11 mouse cellular contexts compared by ENCODE assay signal in the genomic region with DNA sequence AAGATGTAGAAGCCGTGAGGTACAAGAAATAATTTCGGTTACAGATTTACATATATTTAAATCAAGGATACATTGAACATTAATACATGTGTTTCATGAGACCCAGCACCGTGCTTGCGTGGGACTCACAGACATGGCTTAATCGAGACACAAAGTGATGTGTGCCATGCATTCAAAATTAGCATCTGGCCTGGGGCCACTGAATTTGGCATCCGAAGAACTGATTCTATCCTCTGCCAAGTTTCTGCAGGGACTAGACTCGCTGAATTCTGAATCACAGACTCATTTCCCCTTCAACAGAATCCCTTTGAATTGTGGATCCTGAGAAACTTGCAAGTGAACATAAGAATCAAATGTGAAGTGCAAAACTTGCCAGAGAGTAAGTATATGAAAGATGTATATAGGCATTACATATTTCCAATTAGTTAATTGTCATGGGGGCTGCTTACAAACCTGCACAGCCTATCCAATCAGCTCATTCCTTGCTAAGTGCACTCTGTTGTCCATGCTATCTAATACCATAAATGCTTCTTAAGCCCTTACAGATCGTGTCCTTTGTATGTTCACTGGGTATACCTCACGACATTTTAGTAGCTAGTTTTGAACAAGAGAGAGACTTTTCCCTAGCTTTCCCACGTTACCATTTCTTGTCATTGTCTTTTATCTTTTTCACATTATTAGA.
DNase-seq lines count a peak whose midpoint lies in the region; ATAC-seq and TF ChIP-seq lines count a peak whose summit lies in the region.
"Had no signal": no experiment of that assay in that cellular context is flagged by ENCODE, and none has a peak within 500 bp of the region (broad histone marks: within the 10 kb centered on the region; RNA-seq: fewer than 3 reads in every experiment).

No protein-coding gene starts in this region.

- no peak for TF ChIP-seq POLR2A in lung, adult 2 months (IDR thresholded peaks at IDR 0.05; ENCODE audit: borderline replicate concordance, extremely low read depth, low read depth, low read length)

- no peak overlapping the region for H3K27ac ChIP-seq in hindbrain, embryonic 16.5 days (ENCODE audit: low read depth, low read length)
- H3K27ac ChIP-seq in stomach, postnatal 0 days (replicated peaks) = no peak overlapping the region
- H3K27ac ChIP-seq: liver, embryonic 14.5 days; stomach, embryonic 15.5 days had no signal

- no peaks in the 10 kb centered on the region for H3K4me1 ChIP-seq in hindbrain, embryonic 16.5 days (ENCODE audit: control insufficient read depth, insufficient read depth, low read depth, low read length)
- H3K4me1 ChIP-seq in lung, adult 2 months (ENCODE audit: control insufficient read depth, insufficient read depth, low read length) = no peaks in the 10 kb centered on the region
- no peaks in the 10 kb centered on the region for H3K4me1 ChIP-seq in stomach, postnatal 0 days (replicated peaks; ENCODE audit: control insufficient read depth, insufficient read depth)
- H3K4me1 ChIP-seq: stomach, embryonic 15.5 days had no signal

- ATAC-seq in hindbrain, embryonic 16.5 days = peak; percentile 90
- no peak for ATAC-seq in stomach, postnatal 0 days (ENCODE audit: low FRiP score, low TSS enrichment)

- no peak for TF ChIP-seq EP300 in stomach, postnatal 0 days (optimal IDR thresholded peaks at IDR 0.05)

- no peaks in the 10 kb centered on the region for H3K36me3 ChIP-seq in hindbrain, embryonic 16.5 days (ENCODE audit: control insufficient read depth, insufficient read depth, low read length)
- H3K36me3 ChIP-seq in stomach, postnatal 0 days (ENCODE audit: control insufficient read depth, insufficient read depth, low read length) = no peaks in the 10 kb centered on the region
- H3K36me3 ChIP-seq: stomach, embryonic 15.5 days had no signal

- intact Hi-C loops in left cerebral cortex, postnatal 36 days (cut with DNase I) = no loop called here

- no peak for TF ChIP-seq CTCF in lung, adult 2 months (IDR thresholded peaks at IDR 0.05; ENCODE audit: insufficient read depth, low read length)
- no peak for TF ChIP-seq CTCF in stomach, postnatal 0 days (IDR thresholded peaks at IDR 0.05; ENCODE audit: low read depth)

- H3K9me3 ChIP-seq in hindbrain, embryonic 16.5 days (ENCODE audit: control insufficient read depth, low read length) = no peaks in the 10 kb centered on the region
- no peaks in the 10 kb centered on the region for H3K9me3 ChIP-seq in stomach, postnatal 0 days (ENCODE audit: control insufficient read depth, low read length)
- H3K9me3 ChIP-seq: stomach, embryonic 15.5 days had no signal

- DNase-seq in Muller cell, postnatal 12 days (ENCODE audit: inconsistent ontology term) = peak; percentile 86
- peak; percentile 11 for DNase-seq in cerebellum, adult 9-10 months
- peak; percentile 43 to 55 for DNase-seq in left cerebral cortex, postnatal 36 days (ENCODE audit: low spot score in 2 of 2)
- DNase-seq in lung, adult 2 months = no peak
- no peak for DNase-seq in stomach, postnatal 0 days (ENCODE audit: low spot score)
- no peak for DNase-seq in kidney, postnatal 36 days
- DNase-seq in adrenal gland, postnatal 4 days (ENCODE audit: low spot score in 2 of 2) = no peak
- DNase-seq: adrenal gland, postnatal 36 days had no signal

- 47% methylated on average over 10 of the region's 10 CpGs for WGBS in hindbrain, embryonic 16.5 days
- 74% methylated on average over 10 of the region's 10 CpGs for WGBS in lung, adult 2 months
- WGBS in stomach, postnatal 0 days = 77% methylated on average over 10 of the region's 10 CpGs

- H3K9ac ChIP-seq in hindbrain, embryonic 16.5 days (ENCODE audit: low read depth, low read length) = no peak overlapping the region
- H3K9ac ChIP-seq in stomach, postnatal 0 days (ENCODE audit: low read length) = no peak overlapping the region
- H3K9ac ChIP-seq: liver, embryonic 14.5 days; stomach, embryonic 15.5 days had no signal

- no peak overlapping the region for H3K4me3 ChIP-seq in hindbrain, embryonic 16.5 days (ENCODE audit: low read length)
- H3K4me3 ChIP-seq in lung, adult 2 months (replicated peaks; ENCODE audit: extremely low read depth, low read depth, low read length) = no peak overlapping the region
- H3K4me3 ChIP-seq in stomach, postnatal 0 days (ENCODE audit: low read depth, low read length) = no peak overlapping the region
- H3K4me3 ChIP-seq: stomach, embryonic 15.5 days had no signal

- no peaks in the 10 kb centered on the region for H3K27me3 ChIP-seq in hindbrain, embryonic 16.5 days (replicated peaks; ENCODE audit: control insufficient read depth, insufficient read depth, low read length)
- H3K27me3 ChIP-seq in stomach, postnatal 0 days (ENCODE audit: control insufficient read depth, insufficient read depth, low read length) = no peaks in the 10 kb centered on the region
- H3K27me3 ChIP-seq: stomach, embryonic 15.5 days had no signal

- no peak overlapping the region for H3K4me2 ChIP-seq in hindbrain, embryonic 16.5 days (ENCODE audit: low read length)
- H3K4me2 ChIP-seq in stomach, postnatal 0 days (replicated peaks; ENCODE audit: low read depth) = no peak overlapping the region
- H3K4me2 ChIP-seq: stomach, embryonic 15.5 days had no signal

Comparison
In these comparisons a context has a peak if more than half of its experiments do, and no peak if none do; other contexts are left out.
1. DNase-seq: peak in Muller cell, postnatal 12 days (single experiment), cerebellum, adult 9-10 months (single experiment) and left cerebral cortex, postnatal 36 days (2 of 2); none in lung, adult 2 months (single experiment), stomach, postnatal 0 days (single experiment), kidney, postnatal 36 days (0 of 2) and adrenal gland, postnatal 4 days (0 of 2).